Mouse (Mus musculus) spleen, adult 18-20 months (tissue): Measurements from ENCODE around the gene Wdr31.

Experiments used
- DNase-seq, 2 experiments: peaks; one replicate each; pipeline ENCODE4 v3.0.0; 2022; ENCODE audit warnings: mixed read lengths in 2 of 2

Gene Wdr31

DNA sequence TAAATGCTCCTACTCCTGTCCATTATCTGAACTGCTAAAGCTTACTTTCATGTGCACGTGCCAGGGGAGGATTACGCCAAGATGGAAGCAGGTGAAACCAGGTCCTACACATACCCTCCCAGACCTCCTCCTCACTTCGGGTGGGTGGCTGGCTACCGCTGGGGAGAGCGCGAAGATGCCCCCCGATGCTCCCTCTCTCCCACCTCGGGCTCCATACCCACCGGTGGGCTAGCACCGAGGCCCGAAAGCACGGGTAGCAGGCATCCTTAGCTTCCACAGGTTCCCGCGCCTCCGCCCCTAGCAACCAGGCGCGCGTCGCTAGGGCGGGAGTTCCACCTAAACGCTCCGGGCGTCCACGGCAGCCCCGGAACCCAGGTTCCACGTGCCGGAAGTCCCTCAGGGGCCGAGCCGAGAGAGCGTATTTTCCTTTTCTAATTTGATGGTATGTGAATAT, at the start of gene Wdr31:
Gene Wdr31, minus strand, starts transcription at position 299 of the 454 bp plus-strand sequence.
- DNase-seq, result peak; percentile 50 to 74

DNA sequence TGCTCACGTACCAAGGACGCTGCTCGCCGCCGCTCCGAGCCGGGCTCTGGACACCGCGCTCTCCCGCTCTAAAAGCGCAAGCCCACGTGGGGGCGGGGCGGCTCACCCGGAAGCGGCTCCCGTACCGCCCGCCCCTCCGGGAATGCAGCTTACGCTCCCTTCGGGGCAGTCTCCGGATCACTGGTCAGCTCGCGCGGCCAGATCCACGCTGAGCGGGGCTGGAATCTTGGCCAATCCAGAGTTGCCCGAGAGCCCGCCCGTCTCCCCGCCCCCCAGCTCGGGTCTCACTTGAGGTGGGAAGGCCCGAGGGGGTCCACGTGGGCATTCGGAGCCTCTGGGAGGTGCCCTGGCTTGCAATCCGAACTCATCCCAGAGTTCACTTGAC, 49.1 kb upstream of the Wdr31 start, which contains the start of gene Alad:
Gene Alad, minus strand, starts transcription at position 70 of the 385 bp plus-strand sequence.
- DNase-seq, result peak; percentile 66 to 82

DNA sequence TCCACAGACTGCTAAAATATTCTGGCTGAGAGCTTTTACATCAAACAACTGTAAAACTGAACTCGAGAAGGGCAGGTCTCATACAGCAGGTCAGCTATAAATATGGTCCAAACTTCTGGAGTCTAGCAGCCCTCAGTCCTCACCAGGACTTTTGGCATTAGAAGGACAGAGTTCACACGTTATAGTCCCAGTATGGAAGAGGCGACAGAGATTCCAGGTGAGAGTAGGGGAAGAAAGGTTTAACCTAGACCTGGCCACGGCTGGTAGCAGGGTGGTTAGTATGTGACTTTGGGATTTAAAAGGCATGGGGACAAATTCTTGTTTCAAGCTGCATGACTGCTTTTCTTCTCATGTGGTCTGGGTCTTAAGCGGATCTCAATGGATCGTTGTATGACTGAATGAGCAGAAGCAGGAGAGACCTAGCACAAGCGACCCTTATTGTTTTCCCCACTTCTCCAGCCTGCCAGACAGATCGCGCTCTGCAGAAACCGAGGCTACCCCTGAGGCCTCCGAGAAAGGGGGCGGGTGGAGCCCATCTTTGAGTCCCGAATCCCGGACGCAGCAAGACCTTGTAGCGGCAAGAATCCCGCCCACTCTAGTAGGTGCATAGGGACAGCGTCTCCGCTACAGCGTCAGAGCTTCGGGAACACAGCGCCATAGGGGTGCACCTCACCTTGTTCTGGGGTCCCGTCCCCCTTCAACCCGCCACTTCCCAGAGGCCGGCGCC, 48.6 kb upstream of the Wdr31 start:
- DNase-seq, result no peak

DNA sequence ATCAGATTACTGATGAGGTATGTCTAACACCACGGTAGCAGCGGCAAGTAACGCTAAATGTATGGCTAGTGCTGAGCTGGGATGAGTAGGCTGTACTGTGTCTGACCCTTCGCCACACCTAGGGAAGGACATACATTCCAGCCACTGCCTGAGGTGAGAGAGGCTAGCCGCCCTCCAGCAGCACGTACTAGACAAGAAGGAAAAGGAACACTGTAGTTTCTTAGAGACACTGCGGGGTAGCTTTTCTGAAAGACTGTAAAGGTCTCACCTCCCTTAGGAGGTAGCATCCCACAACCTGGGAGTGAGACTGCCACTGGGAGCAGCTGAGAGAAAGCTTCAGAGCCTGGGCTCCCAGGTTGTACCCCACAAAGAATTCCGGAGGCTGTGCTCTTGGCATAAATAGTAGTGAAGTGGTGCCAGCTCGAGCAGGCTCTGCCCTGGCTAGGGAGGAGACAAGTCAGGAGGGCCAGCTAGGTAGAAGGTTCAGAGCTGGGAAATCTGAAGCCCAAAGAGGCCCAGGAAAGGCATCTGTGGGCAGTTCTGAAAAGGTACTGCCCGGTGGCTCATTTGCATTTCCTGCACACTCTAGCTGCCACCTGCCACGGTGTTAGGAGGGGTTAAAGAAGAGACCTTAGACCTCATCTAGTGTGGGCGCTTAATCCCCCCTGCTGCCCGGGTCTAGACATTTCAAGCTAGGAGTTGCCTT, 47.9 kb upstream of the Wdr31 start:
- peak in 1 of 2 experiments; percentile 29 for DNase-seq

- no peak for DNase-seq
These were observed 47.1 kb upstream of the Wdr31 start for GRCm38 (mm10) chr4:62517538-62518415.

DNA sequence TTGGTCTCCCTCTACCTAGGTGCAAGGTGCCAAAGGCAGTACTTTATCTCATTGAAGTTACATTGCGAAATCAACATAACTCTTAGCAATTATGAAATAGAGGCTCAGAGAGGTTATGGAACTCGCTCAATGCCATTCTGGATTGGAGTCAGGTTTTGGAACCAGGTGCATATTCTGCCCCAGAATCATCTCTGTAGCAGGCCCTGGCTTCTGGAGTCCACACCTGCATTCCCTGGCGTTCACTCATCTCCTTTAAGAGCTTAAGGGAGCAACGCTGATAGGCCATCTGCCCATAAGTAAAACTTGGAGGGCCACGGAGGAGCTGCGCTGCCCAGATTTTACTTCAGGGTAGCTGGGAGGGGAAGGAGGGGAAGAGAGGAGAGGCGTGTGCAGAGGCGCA, 46.4 kb upstream of the Wdr31 start:
- DNase-seq, result no peak

DNA sequence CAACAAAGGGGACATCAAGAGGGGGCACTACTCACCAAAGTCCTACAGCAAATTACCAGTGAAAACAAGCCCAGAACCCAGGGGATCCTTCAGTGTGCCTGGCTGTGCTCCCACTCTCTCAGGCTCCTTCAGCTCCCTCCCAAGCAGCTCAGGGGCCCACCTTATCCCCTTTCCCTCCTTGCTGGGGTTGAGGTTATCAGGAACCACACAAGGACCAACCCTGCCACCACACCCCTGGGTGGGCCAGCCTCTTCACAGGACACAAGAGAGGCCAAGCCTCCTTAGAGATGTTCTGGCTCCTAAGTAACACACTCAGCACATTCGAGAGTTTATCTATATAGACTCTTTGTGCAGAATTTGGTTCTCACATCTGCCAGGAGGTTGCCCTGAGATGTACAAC, 45.9 kb upstream of the Wdr31 start:
- no peak for DNase-seq

DNA sequence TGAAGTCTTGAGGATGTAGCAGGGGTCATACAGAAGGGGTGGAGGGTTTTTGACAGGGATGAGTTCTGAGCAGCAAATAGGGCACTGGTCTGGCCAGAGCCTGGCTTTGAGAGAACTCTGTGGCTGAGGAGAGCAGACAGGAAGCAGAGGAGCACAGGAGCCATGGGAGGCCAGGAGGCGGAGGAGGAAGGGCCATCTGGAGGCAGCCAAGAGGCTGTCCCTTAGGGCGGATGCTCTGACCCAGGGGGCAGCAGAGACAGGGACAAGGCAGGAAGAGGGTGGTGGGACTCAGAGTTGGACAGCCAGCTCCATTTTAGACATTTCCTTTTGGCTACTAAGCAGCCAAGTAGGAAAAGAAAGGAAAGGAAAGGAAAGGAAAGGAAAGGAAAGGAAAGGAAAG, 45.4 kb upstream of the Wdr31 start:
- no peak for DNase-seq

DNA sequence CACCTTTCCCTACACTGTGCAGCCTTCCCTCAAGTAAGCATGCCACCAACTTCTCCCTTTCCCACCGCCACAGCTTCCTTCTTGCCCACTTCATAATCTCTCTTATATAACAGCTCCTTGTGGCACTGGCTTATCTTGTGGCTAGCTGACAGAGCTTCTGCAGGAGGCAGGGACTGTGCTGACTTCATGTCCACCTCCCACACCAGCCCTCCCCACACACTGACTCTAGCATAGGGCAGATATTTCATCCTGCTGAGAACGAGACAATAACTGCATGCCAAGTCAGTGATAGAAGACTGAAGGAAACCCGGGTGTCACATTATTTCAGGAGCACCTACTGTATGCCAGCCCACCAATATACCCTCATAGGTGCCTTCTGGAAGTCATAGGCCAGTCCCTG, 44.8 kb upstream of the Wdr31 start:
- no peak for DNase-seq

DNA sequence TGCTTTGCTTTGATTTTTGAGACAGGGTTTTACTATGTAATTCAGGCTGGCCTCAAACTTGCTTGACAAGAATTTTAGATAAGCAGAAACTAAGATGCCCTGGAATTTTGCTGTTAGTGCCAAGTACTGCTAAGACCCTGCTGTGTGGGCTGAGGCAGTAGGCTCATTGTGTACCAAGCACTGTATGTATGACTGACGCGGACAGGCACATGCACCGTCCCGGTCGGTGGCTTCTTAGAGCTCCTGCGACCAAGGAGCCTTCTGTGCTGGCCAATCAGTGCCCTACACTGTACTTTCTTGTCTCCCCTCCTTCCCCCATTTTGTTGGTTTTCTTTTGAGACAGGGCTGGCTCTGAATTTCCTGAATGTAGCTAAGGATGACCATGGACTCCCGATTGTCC, 44.3 kb upstream of the Wdr31 start:
- no peak for DNase-seq

DNA sequence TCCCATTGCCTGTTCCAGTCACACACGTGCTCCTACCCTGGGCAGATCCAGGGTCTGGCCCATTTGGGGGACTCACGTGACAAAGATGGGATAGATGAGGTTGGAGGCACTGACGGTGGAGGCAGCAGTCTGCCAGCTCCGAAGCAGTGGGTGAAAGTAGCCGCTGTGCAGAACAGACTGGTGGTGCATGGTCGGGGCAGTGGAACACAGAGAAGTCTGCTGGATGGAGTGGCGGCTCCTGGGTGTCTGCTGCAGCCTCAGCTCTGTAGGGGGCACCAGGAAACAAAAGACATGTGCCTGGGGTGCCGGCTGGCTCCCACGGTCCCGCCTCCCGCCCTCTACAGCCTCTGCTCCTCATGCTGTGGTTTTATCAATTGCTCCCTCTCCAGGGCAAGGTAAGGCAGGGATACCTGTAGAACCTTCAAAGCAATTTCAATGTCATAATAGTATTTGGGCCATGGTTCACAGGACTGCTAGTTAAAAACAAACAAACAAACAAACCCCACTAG, 43.4 kb upstream of the Wdr31 start:
- no peak for DNase-seq

DNA sequence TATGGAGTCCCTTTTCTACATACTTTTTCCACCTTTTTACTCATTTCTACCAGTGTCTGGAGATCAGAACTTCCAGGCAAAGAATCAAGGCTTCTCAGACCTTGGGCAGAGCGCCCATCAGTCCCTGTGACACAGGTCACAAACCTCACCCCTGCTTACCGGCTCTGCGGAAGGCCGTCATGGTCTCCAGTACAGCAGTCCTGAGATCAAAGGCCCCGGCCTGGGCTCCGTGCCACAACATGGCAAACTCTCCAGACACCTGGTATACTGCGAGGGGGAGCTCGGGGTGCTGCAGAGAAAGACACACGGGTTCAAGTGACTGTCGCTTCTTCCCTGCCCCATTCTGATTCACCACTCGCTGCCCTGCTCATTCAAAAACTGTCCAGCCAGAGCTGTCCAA, 39.2 kb upstream of the Wdr31 start:
- no peak for DNase-seq

- no peak for DNase-seq
These were observed 38.1 kb upstream of the Wdr31 start for GRCm38 (mm10) chr4:62508839-62509238.

DNA sequence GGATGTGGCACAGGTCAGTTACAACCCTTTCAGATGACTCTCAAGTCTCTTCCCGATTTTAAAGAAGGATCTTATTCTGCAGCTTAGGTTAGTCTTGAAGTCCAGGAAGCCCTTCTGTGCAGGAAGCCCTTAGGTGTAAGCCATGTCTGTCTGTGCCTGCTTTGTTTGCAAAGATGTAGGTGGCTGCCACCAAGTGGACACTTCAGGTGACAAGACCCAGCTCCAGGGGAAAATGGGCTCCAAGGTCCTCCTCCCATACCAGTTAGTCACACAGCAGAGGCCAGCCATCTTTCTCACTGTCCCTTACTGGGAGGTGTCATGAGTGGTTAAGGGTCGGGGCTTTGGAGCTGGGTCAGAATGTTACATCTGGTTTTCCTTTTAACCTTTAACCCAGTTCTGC, 36.1 kb upstream of the Wdr31 start:
- DNase-seq, result peak in 1 of 2 experiments; percentile 39

DNA sequence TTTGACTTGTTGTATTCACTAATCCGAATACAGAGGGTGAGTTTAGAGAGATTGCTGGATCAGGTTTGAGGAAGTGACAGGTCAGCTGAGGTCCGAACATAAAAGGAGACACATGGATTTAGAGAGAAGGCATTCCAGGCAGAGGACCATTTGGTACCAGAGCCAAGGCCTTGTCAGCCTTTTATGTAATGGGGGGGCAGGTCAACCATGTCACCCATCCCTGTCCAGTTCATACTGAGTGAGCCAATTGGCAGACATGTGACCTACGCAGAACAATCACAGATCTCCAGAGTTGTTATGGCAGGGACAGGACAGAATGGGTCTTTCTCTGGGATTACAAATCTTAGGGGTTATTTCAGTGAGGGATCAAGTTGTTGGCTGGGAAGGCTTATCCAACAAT, 35.3 kb upstream of the Wdr31 start:
- no peak for DNase-seq

GRCm38 (mm10) chr4:62503374-62503970, 32.8 kb upstream of the Wdr31 start, which contains the start of gene Hdhd3:
Gene Hdhd3 (minus strand): TSS chr4:62503467.
- no peak for DNase-seq

DNA sequence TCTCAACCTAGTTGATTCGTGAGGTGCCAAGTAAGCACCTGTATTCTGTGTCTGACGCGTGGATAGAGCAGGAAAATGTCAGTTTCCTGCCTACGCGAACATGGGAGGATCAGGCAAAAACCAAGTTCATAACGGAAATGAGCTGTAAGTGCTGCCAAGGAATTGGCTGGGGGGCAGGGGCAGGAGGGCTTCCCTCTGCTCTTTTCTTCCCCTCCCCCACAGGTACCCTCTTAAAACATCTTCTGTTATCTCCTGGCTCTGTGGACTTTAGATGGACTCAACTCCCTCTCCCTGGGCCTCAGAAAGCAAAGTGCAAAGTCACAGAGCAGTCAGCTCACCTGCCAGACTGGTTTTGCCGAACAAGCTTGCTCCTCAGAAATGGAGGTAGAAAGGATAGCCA, 32.3 kb upstream of the Wdr31 start:
- DNase-seq, result no peak

DNA sequence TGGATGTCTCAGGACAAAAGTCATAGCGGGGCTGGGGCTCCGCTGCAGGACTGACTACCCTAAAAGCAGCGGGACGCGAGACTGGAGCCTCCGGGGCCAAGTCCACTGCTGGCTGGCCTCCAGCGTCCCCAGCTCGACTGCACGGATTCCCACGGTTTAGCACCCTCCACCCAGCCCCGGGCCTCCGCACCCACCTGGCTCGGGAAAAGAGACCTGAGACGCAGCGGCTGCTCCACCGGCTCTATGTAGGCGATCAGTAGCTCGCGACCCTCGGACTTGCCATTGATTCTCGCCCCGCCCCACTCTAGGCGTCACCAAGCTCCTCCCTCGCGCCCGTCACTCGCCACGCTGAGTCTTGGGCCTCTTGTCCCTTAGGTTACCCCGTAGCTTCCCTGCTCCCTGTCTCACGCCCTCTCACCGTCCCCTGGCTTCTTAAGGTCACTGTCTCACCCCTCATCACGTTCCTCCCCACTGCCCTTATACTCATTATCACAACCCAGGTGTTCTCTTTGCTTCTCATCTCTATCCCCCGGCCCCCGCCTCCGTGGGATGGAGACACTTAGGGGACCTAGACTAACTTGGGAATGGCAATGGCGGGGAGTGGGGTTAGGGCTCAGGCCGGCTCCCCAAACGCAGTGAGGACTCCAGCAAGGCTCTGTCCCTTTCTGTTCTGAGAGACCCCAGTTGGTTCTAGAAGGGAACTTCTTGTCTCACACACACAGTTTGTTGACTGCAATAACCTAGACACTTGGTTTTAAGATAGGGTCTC, 31.5 kb upstream of the Wdr31 start:
- peak; percentile 75 to 86 for DNase-seq

DNA sequence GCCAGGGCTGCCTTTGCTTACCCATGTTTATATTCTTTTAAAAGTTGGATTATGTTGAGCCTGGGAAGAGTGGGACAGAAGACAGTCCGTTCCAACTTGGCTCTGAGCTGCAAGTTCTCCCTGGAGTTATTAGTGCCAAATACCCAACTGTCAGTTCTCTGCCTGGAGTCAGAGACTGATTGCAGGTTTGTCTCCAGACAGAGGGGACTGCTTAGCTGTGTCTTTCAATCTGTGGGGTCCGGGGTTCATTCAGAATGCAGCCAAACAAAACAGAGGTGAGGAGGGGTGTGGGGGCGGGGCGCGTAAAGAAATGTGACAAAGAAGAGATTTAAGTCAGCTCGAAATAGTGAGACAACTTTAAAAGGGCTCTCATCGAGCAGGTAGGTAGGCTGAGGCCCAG, 30.8 kb upstream of the Wdr31 start:
- DNase-seq, result no peak

- DNase-seq, result no peak
These were observed 30.1 kb upstream of the Wdr31 start for GRCm38 (mm10) chr4:62500799-62501198.

GRCm38 (mm10) chr4:62496815-62497214, 26.1 kb upstream of the Wdr31 start:
- DNase-seq, result no peak

DNA sequence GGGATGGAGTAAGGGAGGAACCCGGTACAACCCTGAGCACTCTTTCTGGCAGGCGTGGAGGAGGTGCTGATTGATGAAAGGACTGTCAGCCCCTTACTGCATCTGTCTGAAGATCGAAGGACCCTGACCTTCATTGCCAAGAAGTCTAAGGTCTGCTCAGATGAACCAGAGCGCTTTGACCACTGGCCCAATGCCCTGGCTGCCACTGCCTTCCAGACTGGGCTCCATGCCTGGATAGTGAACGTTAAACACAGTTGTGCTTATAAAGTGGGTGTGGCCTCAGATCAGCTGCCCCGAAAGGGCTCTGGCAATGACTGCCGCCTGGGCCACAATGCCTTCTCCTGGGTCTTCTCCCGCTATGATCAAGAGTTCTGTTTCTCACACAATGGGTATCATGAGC, 25.2 kb upstream of the Wdr31 start:
- no peak for DNase-seq
